Comparison of ENCODE assay signal across 8 mouse cellular contexts in the genomic region with DNA sequence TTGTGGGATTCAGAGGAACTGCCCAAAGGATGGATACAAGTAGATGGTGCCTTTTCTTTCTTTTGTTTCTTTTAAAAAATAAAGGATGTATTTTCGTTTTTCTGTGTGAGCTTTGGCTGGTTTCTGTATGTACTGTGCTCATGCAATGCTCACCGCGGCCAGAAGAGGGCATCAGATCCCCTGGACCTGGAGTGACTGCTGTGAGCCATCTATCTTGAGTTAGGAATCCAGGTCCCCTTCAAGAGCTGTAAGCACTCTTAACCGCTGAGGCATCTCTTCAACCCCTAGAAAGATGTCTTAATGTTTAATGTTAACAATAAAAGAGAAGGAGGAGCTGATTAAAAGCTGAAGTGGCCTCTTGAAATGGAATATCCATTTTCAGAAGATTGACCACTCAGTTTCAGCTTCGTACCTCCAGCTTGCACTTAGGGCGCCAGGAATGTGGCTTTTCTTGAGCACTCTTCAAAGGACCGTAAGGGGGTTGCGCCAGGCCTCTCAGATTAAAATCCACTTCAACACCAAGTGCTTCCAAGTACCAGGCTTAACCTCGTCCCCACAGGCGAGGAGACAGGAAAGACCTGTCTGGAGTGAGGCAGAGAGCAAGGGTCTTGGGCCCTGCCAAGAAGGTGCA. TPM values are rescaled to one million over a fixed set of nuclear protein-coding genes. Genes with fewer than 3 reads are reported as not detected.
DNase-seq lines count a peak whose midpoint lies in the region; ATAC-seq and TF ChIP-seq lines count a peak whose summit lies in the region.

No protein-coding gene starts in this region.

- ATAC-seq in kidney, embryonic 16.5 days (ENCODE audit: low FRiP score, low TSS enrichment), result no peak

- DNase-seq in kidney, adult 11 months, result peak; percentile 48
- peak; percentile 62 for DNase-seq in hindlimb bud, embryonic 11.5 days (ENCODE audit: extremely low spot score, low read depth, low spot score)
- peak; percentile 83 to 88 for DNase-seq in left cerebral cortex, postnatal 25 days (ENCODE audit: low spot score in 2 of 2)
- peak; percentile 89 for DNase-seq in naive thymus-derived CD4-positive, alpha-beta T cell, adult 2 months (ENCODE audit: low read depth)
- DNase-seq in testis, postnatal 10 days (ENCODE audit: low spot score), result peak; percentile 92

- H3K27me3 ChIP-seq in kidney, embryonic 16.5 days (ENCODE audit: insufficient read depth, low read length), result no peaks in the 10 kb centered on the region; the same call in 1 of the 2 replicates

- H3K27ac ChIP-seq in kidney, embryonic 16.5 days (ENCODE audit: low read length), result no peak overlapping the region
- H3K27ac ChIP-seq in bone marrow, adult 2 months (ENCODE audit: control insufficient read depth, insufficient read depth, low read depth, low read length, poor library complexity), result no peak overlapping the region
- peak overlapping the region; percentile 77 for H3K27ac ChIP-seq in embryonic fibroblast, embryonic 13.5 days (ENCODE audit: insufficient read depth, low read length)

- H3K9ac ChIP-seq in kidney, embryonic 16.5 days (replicated peaks; ENCODE audit: low read length), result no peak overlapping the region

- no peak for TF ChIP-seq POLR2A in bone marrow, adult 2 months (IDR thresholded peaks at IDR 0.05; ENCODE audit: borderline replicate concordance, control insufficient read depth, low read depth, low read length)
- TF ChIP-seq POLR2A in embryonic fibroblast, embryonic 13.5 days (IDR thresholded peaks at IDR 0.05; ENCODE audit: low read depth, low read length), result no peak

- 48% methylated on average over 10 of the region's 10 CpGs for WGBS in kidney, embryonic 16.5 days
- 52% methylated on average over 10 of the region's 10 CpGs for WGBS in bone marrow, adult 2 months

- intact Hi-C loops in left cerebral cortex, postnatal 25 days (cut with DNase I), result loop anchor here (2.0 to 10.0 kb wide), 3 partner anchors 95 to 489 kb away; no protein-coding TSS in a partner anchor

- H3K9me3 ChIP-seq in kidney, embryonic 16.5 days (ENCODE audit: low read length), result no peaks in the 10 kb centered on the region

- H3K4me3 ChIP-seq in kidney, embryonic 16.5 days (ENCODE audit: low read length), result no peak overlapping the region
- no peak overlapping the region for H3K4me3 ChIP-seq in bone marrow, adult 2 months (replicated peaks; ENCODE audit: control insufficient read depth, low read depth, low read length)
- H3K4me3 ChIP-seq in embryonic fibroblast, embryonic 13.5 days (ENCODE audit: insufficient read depth, low read length), result no peak overlapping the region

- no peak overlapping the region for H3K4me2 ChIP-seq in kidney, embryonic 16.5 days (replicated peaks; ENCODE audit: low read depth, low read length)

- H3K4me1 ChIP-seq in kidney, embryonic 16.5 days (ENCODE audit: insufficient read depth, low read length), result peaks cover 13% of the 10 kb centered on the region
- no peaks in the 10 kb centered on the region; the same call in 1 of the 2 replicates for H3K4me1 ChIP-seq in bone marrow, adult 2 months (ENCODE audit: control insufficient read depth, insufficient read depth, low read length)
- peaks cover 3% of the 10 kb centered on the region; the same call in 1 of the 2 replicates for H3K4me1 ChIP-seq in embryonic fibroblast, embryonic 13.5 days (ENCODE audit: control insufficient read depth, insufficient read depth, low read length)

- no peaks in the 10 kb centered on the region for H3K36me3 ChIP-seq in kidney, embryonic 16.5 days (ENCODE audit: insufficient read depth, low read length)

- TF ChIP-seq CTCF in bone marrow, adult 2 months (IDR thresholded peaks at IDR 0.05; ENCODE audit: control insufficient read depth, insufficient read depth, low read length), result peak; percentile 91
- TF ChIP-seq CTCF in embryonic fibroblast, embryonic 13.5 days (IDR thresholded peaks at IDR 0.05; ENCODE audit: borderline replicate concordance, insufficient read depth, low read length), result peak; percentile 87; the same call in 1 of the 2 replicates

RNA-seq across cellular contexts. Expression of a gene that starts 5.9 kb away (rescaled TPM):
- polyA plus RNA-seq in kidney, embryonic 16.5 days (2015; fragmentation: Nextera tagmentation; extraction: Ambion mirVana), result 3.0 and 3.7 TPM in 2 replicates
- 18.7 and 66.8 TPM in 2 replicates for polyA plus RNA-seq in bone marrow, adult 2 months (2011; ENCODE audit: insufficient read depth, insufficient read length, low replicate concordance, missing spikeins)
- polyA plus RNA-seq in embryonic fibroblast, embryonic 13.5 days (2011; ENCODE audit: insufficient read length, low read depth, missing spikeins), result 13.3 and 16.1 TPM in 2 replicates
- 1 to 10 TPM; 3.5 to 5.2 TPM for total RNA-seq in left cerebral cortex, postnatal 25 days (2021)
